Mouse (Mus musculus) stomach, postnatal 0 days (tissue): ENCODE results near the gene Kri1. TPM values are rescaled to one million over a fixed set of nuclear protein-coding genes. Genes with fewer than 3 reads are reported as not detected.
A peak's percentile ranks its signal among the peaks of the same experiment; 100 is the strongest.

Experiments used
- ATAC-seq: fragments of 200-750 bp; cut with Nextera tagmentation; 2 replicates; pipeline ENCODE4 v1.8.0; 2017; ENCODE audit not compliant: low FRiP score, low TSS enrichment
- DNase-seq: peaks from one replicate; pipeline ENCODE4 v3.0.0-alpha.2; 2016; ENCODE audit warnings: low spot score
- H3K27ac ChIP-seq: fragments of 300-500 bp; sonication (generic); replicated peaks from 2 replicates; pipeline ENCODE4 v1.5.1; 2014; ENCODE audit warnings: mild to moderate bottlenecking, control low read depth
- H3K27me3 ChIP-seq: fragments of 300-500 bp; sonication (generic); 2 replicates; pipeline ENCODE4 v1.6.1; 2014; ENCODE audit warnings: low read length; ENCODE audit not compliant: control insufficient read depth, insufficient read depth
- H3K36me3 ChIP-seq: fragments of 300-500 bp; sonication (generic); 2 replicates; pipeline ENCODE4 v1.6.1; 2014; ENCODE audit warnings: low read length, mixed read lengths; ENCODE audit not compliant: control insufficient read depth, insufficient read depth
- H3K4me1 ChIP-seq: fragments of 300-500 bp; sonication (generic); replicated peaks from 2 replicates; pipeline ENCODE4 v1.6.1; 2014; ENCODE audit warnings: antibody characterized with exemption; ENCODE audit not compliant: control insufficient read depth, insufficient read depth
- H3K4me2 ChIP-seq: fragments of 300-500 bp; sonication (generic); replicated peaks from 2 replicates; pipeline ENCODE4 v1.6.1; 2014; ENCODE audit warnings: low read depth, mild to moderate bottlenecking, control low read depth, moderate library complexity
- H3K4me3 ChIP-seq: fragments of 300-500 bp; sonication (generic); 2 replicates; pipeline ENCODE4 v1.5.1; 2014; ENCODE audit warnings: low read depth, low read length, control low read depth
- H3K9ac ChIP-seq: fragments of 300-500 bp; sonication (generic); 2 replicates; pipeline ENCODE4 v1.6.1; 2014; ENCODE audit warnings: mild to moderate bottlenecking, low read length, control low read depth, mixed read lengths
- H3K9me3 ChIP-seq: fragments of 300-500 bp; sonication (generic); 2 replicates; pipeline ENCODE4 v1.6.1; 2016; ENCODE audit warnings: low read length; ENCODE audit not compliant: control insufficient read depth
- CTCF ChIP-seq: IDR thresholded peaks from 2 replicates; pipeline ENCODE4 v1.5.1; 2016; ENCODE audit warnings: antibody characterized with exemption, low read depth, mild to moderate bottlenecking, moderate library complexity
- EP300 ChIP-seq: optimal IDR thresholded peaks from 2 replicates; pipeline ENCODE3; 2016; ENCODE audit warnings: antibody characterized with exemption
- WGBS: fragments of 180-500 bp; shearing (Covaris S2); extraction: QIAGEN DNeasy Blood & Tissue Kit; methylation state at CpG from one replicate; pipeline ENCODE4 v1.1.7; 2014; 5-methylcytosine and 5-hydroxymethylcytosine counted together
- polyA plus RNA-seq: library from polyadenylated mRNA; unstranded; fragments of >200 nt; fragmentation: Nextera tagmentation; extraction: Ambion mirVana; gene quantifications from 2 replicates; pipeline ENCODE4 v1.2.1, GENCODE M21; 2015

Kri1 gene
- 6.7 and 7.9 TPM in 2 replicates for polyA plus RNA-seq

GRCm38 (mm10) chr9:21287571-21288402 is at the start of gene Kri1:
TSS of gene Kri1 (minus strand) at chr9:21287969.
- Histone ChIP-seq H3K4me1 (peaks cover 6% of the 10 kb centered on the region; the same call in 1 of the 2 replicates), H3K27ac (peak within 1 kb of the TSS; percentile 90), H3K36me3 (no peaks in the 10 kb centered on the region), H3K27me3 (no peaks in the 10 kb centered on the region), H3K9ac (peak within 1 kb of the TSS; percentile 72), H3K4me3 (peak within 1 kb of the TSS; percentile 75), H3K4me2 (peak within 1 kb of the TSS; percentile 80), H3K9me3 (no peaks in the 10 kb centered on the region)
- peak; percentile 98 for DNase-seq
- under 1% methylated on average over 59 of the region's 59 CpGs for WGBS
- peak; percentile 81 for ATAC-seq
- TF ChIP-seq CTCF (peak; percentile 35), EP300 (no peak)

- H3K36me3 ChIP-seq = no peaks in the 10 kb centered on the region
These were observed 48.7 kb upstream of the Kri1 start for GRCm38 (mm10) chr9:21336491-21336890.

GRCm38 (mm10) chr9:21335391-21335790 is 47.6 kb upstream of the Kri1 start:
- Histone ChIP-seq H3K4me3 (no peak overlapping the region), H3K9me3 (no peaks in the 10 kb centered on the region), H3K36me3 (no peaks in the 10 kb centered on the region), H3K27me3 (no peaks in the 10 kb centered on the region), H3K27ac (no peak overlapping the region), H3K4me1 (no peaks in the 10 kb centered on the region), H3K4me2 (no peak overlapping the region), H3K9ac (no peak overlapping the region)
- TF ChIP-seq CTCF (no peak), EP300 (no peak)
- ATAC-seq (no peak), DNase-seq (no peak)
- 77% methylated on average over 4 of the region's 4 CpGs for WGBS

More at GRCm38 (mm10) chr9:21336491-21336890, 48.7 kb upstream of the Kri1 start:
- H3K27me3 ChIP-seq = no peaks in the 10 kb centered on the region
- H3K9me3 ChIP-seq = no peaks in the 10 kb centered on the region
- H3K4me1 ChIP-seq = no peaks in the 10 kb centered on the region
- H3K27ac ChIP-seq = no peak overlapping the region
- no peak for ATAC-seq
- H3K4me2 ChIP-seq = no peak overlapping the region
- no peak overlapping the region for H3K4me3 ChIP-seq
- 77% methylated on average over 8 of the region's 8 CpGs for WGBS
- TF ChIP-seq CTCF = no peak
- TF ChIP-seq EP300 = no peak
- no peak overlapping the region for H3K9ac ChIP-seq
- no peak for DNase-seq

- Histone ChIP-seq H3K9ac (no peak overlapping the region), H3K27me3 (no peaks in the 10 kb centered on the region), H3K27ac (no peak overlapping the region), H3K9me3 (no peaks in the 10 kb centered on the region), H3K4me1 (no peaks in the 10 kb centered on the region), H3K4me3 (no peak overlapping the region), H3K36me3 (no peaks in the 10 kb centered on the region), H3K4me2 (no peak overlapping the region)
- no peak for ATAC-seq
- no peak for TF ChIP-seq EP300
- no peak for TF ChIP-seq CTCF
- no peak for DNase-seq
These were observed 47.0 kb upstream of the Kri1 start for GRCm38 (mm10) chr9:21334747-21335146.

- Histone ChIP-seq H3K4me3 (no peak overlapping the region), H3K4me2 (no peak overlapping the region), H3K27ac (no peak overlapping the region), H3K36me3 (no peaks in the 10 kb centered on the region), H3K9me3 (no peaks in the 10 kb centered on the region), H3K9ac (no peak overlapping the region), H3K27me3 (no peaks in the 10 kb centered on the region), H3K4me1 (no peaks in the 10 kb centered on the region)
- WGBS = 45% methylated on average over 1 of the region's 1 CpGs
- ATAC-seq (no peak), DNase-seq (no peak)
- TF ChIP-seq EP300 (no peak), CTCF (no peak)
These were observed 45.8 kb upstream of the Kri1 start for GRCm38 (mm10) chr9:21333523-21333922.
